Mouse (Mus musculus) intestine, embryonic 14.5 days (tissue): ENCODE data around the gene Naa60. TPM values are rescaled to one million over a fixed set of nuclear protein-coding genes. Genes with fewer than 3 reads are reported as not detected.
"Not testable (repeated sequence)": the region's sequence is repeated elsewhere in the genome, so short reads cannot be mapped to it uniquely, and the experiment has no call there.

Experiments used
- ATAC-seq: fragments of 200-750 bp; cut with Nextera tagmentation; replicated peaks from 2 replicates; pipeline ENCODE4 v1.8.0; 2017; ENCODE audit warnings: low read depth, moderate number of reproducible peaks, moderate TSS enrichment, moderate library complexity; ENCODE audit not compliant: low FRiP score, low TSS enrichment
- DNase-seq: peaks from one replicate; pipeline ENCODE4 v3.0.0-alpha.2; 2018; ENCODE audit warnings: low spot score
- H3K27ac ChIP-seq: fragments of 300-500 bp; sonication (generic); 2 replicates; pipeline ENCODE4 v1.5.1; 2014; ENCODE audit warnings: low read depth, mild to moderate bottlenecking, control low read depth
- H3K27me3 ChIP-seq: fragments of 300-500 bp; sonication (generic); replicated peaks from 2 replicates; pipeline ENCODE4 v1.6.1; 2014; ENCODE audit warnings: low read length, control low read depth; ENCODE audit not compliant: control insufficient read depth, insufficient read depth
- H3K36me3 ChIP-seq: fragments of 300-500 bp; sonication (generic); 2 replicates; pipeline ENCODE4 v1.6.1; 2014; ENCODE audit warnings: low read length, control low read depth; ENCODE audit not compliant: control insufficient read depth, insufficient read depth
- H3K4me1 ChIP-seq: fragments of 300-500 bp; sonication (generic); replicated peaks from 2 replicates; pipeline ENCODE4 v1.6.1; 2014; ENCODE audit warnings: low read length, control low read depth, mixed read lengths; ENCODE audit not compliant: control insufficient read depth, insufficient read depth
- H3K4me2 ChIP-seq: fragments of 300-500 bp; sonication (generic); 2 replicates; pipeline ENCODE4 v1.6.1; 2014; ENCODE audit warnings: low read length
- H3K4me3 ChIP-seq: fragments of 300-500 bp; sonication (generic); 2 replicates; pipeline ENCODE4 v1.5.1; 2014; ENCODE audit warnings: low read depth, low read length, control low read depth, mixed read lengths
- H3K9ac ChIP-seq: fragments of 300-500 bp; sonication (generic); 2 replicates; pipeline ENCODE4 v1.6.1; 2014; ENCODE audit warnings: mild to moderate bottlenecking, low read length
- H3K9me3 ChIP-seq: fragments of 300-500 bp; sonication (generic); 2 replicates; pipeline ENCODE4 v1.6.1; 2016; ENCODE audit warnings: low read length, control low read depth; ENCODE audit not compliant: control insufficient read depth
- WGBS: fragments of 180-500 bp; shearing (Covaris S2); extraction: QIAGEN DNeasy Blood & Tissue Kit; methylation state at CpG from one replicate; pipeline ENCODE4 v1.1.7; 2014; 5-methylcytosine and 5-hydroxymethylcytosine counted together
- polyA plus RNA-seq: library from polyadenylated mRNA; unstranded; fragments of >200 nt; fragmentation: Nextera tagmentation; extraction: Ambion mirVana; gene quantifications from 2 replicates; pipeline ENCODE4 v1.2.1, GENCODE M21; 2014

Naa60 gene
- polyA plus RNA-seq, 1 experiment from 2014 or later: 46.9 TPM

DNA sequence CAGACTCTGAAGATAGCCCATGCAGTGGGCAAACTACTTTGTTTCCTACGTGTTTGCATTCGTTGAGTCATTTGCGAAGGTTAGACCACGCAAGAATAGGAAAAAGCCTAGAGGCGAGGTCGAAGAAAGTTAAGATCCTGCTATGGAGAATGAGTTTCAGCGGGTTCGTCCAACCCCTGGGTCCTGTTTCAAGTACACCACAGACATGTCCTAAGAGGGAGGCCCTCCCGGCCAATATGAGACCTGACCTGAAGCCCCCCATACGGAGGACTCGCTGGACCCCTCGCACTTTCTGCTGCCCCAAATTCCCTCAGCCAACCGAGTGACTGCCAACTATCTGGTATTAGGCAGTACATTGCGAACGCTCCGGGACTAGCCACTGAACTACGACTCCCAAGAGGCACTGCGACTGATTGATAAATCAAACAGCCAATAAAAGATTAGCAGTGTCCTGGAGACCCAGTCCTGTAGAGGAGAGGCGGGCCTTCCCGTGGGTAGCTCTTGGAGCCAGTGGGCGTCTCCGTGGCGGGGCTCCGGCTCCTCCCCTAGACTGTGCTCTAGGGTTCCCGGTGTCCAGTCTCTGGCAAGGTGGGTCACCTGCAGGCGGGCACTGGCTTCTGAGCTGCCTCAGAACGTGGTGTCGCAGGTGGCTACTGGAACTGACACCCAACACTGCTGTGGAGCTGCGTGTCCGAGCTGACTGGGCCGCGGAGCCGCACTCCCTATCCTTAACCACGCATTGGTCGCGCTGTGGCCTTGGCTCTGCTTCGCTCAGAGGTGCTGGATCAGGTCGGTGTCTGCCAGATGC, 25.3 kb upstream of the Naa60 start, which contains the start of gene Zfp174:
Gene Zfp174, plus strand, starts transcription at position 558 of the 808 bp plus-strand sequence.
- 3% methylated on average over 38 of the region's 38 CpGs for WGBS
- H3K27ac ChIP-seq: no peak within 1 kb of the TSS
- ATAC-seq: peak; percentile 100

DNA sequence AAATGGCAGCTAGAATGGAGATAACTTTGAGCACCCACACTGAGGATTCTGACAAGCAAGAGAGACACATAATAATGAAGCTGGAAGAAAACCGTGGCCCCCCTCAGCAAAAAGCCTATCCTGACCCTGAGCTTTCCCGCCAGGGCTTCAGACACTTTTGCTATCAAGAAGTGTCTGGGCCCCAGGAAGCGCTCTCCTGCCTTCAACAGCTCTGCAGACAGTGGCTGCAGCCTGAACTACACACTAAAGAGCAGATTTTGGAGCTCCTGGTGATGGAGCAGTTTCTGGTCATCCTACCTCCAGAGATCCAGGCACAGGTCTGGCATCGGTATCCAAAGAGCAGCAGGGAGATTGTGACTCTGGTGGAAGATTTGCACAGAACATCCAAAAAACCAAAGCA, 24.3 kb upstream of the Naa60 start:
- no peak for ATAC-seq
- Histone ChIP-seq H3K4me3 (peak overlapping the region; percentile 56; the same call in 1 of the 2 replicates), H3K36me3 (no peaks in the 10 kb centered on the region), H3K27ac (no peak overlapping the region), H3K9ac (peak overlapping the region; percentile 54; the same call in 1 of the 2 replicates), H3K4me1 (peaks cover 5% of the 10 kb centered on the region; the same call in 1 of the 2 replicates), H3K27me3 (no peaks in the 10 kb centered on the region), H3K4me2 (peak overlapping the region; percentile 69), H3K9me3 (no peaks in the 10 kb centered on the region)
- DNase-seq: no peak
- 59% methylated on average over 4 of the region's 4 CpGs for WGBS

More for the DNA sequence above, 25.3 kb upstream of the Naa60 start, which contains the start of gene Zfp174:
- H3K4me2 ChIP-seq: peak within 1 kb of the TSS; percentile 69
- H3K4me1 ChIP-seq: peaks cover 5% of the 10 kb centered on the region; the same call in 1 of the 2 replicates
- no peaks in the 10 kb centered on the region for H3K36me3 ChIP-seq
- peak; percentile 94 for DNase-seq
- H3K4me3 ChIP-seq: peak within 1 kb of the TSS; percentile 56
- no peaks in the 10 kb centered on the region for H3K9me3 ChIP-seq
- H3K9ac ChIP-seq: peak within 1 kb of the TSS; percentile 54
- no peaks in the 10 kb centered on the region for H3K27me3 ChIP-seq

DNA sequence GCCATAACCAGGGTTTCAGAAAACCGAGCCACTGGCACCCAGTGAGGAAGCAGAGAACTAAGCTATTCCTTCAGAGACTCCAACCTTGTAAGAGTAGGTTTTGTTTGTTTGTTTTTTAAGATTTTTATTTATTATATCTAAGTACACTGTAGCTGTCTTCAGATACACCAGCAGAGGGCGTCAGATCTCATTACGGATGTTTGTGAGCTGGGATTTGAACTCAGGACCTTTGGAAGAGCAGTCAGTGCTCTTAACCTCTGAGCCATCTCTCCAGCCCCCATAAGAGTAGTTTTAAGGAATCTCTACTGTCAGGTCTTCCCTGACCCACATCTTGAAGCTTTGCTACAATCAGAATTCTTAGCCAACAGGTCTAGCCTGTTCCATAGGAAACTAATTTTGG, 23.8 kb upstream of the Naa60 start:
- no peak for ATAC-seq
- H3K36me3 ChIP-seq: no peaks in the 10 kb centered on the region
- no peaks in the 10 kb centered on the region for H3K27me3 ChIP-seq
- no peak overlapping the region for H3K4me3 ChIP-seq
- no peak overlapping the region for H3K4me2 ChIP-seq
- 78% methylated on average over 3 of the region's 3 CpGs for WGBS
- no peak for DNase-seq
- H3K4me1 ChIP-seq: peaks cover 5% of the 10 kb centered on the region; the same call in 1 of the 2 replicates
- H3K9ac ChIP-seq: no peak overlapping the region
- H3K9me3 ChIP-seq: no peaks in the 10 kb centered on the region
- no peak overlapping the region for H3K27ac ChIP-seq

DNA sequence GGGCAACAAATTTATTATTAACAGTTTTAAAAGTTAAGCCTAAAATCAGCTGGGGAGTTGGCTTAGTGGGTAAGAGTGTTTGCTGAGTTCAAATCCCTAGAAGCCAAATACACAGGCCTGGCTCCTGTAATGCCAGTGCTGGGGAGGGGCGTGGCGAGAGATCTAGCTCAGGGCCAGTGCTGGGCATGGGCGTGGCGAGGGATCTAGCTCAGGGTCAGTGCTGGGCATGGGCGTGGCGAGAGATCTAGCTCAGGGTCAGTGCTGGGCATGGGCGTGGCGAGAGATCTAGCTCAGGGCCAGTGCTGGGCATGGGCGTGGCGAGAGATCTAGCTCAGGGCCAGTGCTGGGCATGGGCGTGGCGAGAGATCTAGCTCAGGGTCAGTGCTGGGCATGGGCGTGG, 20.9 kb upstream of the Naa60 start:
- ATAC-seq, H3K9ac ChIP-seq, H3K4me2 ChIP-seq, H3K4me3 ChIP-seq, H3K9me3 ChIP-seq, DNase-seq, H3K4me1 ChIP-seq, H3K27me3 ChIP-seq, H3K36me3 ChIP-seq, H3K27ac ChIP-seq: not testable (repeated sequence)
- WGBS: 91% methylated on average over 13 of the region's 13 CpGs

DNA sequence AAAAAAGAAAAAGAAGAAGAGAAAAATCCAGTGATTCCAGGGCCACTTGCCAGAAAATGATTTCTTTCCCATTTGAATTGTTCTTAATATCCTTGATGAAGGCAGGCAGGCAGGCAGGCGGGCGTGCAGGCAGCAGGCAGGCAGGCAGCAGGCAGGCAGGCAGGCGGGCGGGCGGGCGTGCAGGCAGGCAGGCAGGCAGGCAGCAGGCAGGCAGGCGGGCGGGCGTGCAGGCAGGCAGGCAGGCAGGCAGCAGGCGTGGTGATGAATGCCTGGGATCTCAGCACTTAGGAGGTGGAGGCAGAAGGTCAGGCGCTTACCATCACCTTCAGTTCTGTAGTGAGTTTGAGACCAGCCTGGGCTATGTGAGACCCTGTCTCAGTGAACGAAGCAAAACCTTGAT, 19.6 kb upstream of the Naa60 start:
- Histone ChIP-seq H3K9ac (no peak overlapping the region), H3K4me3 (no peak overlapping the region), H3K4me2 (no peak overlapping the region), H3K36me3 (no peaks in the 10 kb centered on the region; the same call in 1 of the 2 replicates), H3K27ac (no peak overlapping the region), H3K4me1 (0 out of 2 replicates have a peak, but pooled peaks cover 5% of the 10 kb centered on the region), H3K9me3 (no peaks in the 10 kb centered on the region), H3K27me3 (no peaks in the 10 kb centered on the region)
- ATAC-seq (no peak), DNase-seq (no peak)
- WGBS: 37% methylated on average over 12 of the region's 12 CpGs

GRCm38 (mm10) chr16:3854437-3855182, 17.6 kb upstream of the Naa60 start:
- DNase-seq (no peak), ATAC-seq (no peak)
- H3K27me3 ChIP-seq: no peaks in the 10 kb centered on the region
- no peak overlapping the region for H3K4me2 ChIP-seq
- no peaks in the 10 kb centered on the region for H3K9me3 ChIP-seq
- H3K4me1 ChIP-seq: no peaks in the 10 kb centered on the region
- H3K27ac ChIP-seq: no peak overlapping the region
- no peaks in the 10 kb centered on the region; the same call in 1 of the 2 replicates for H3K36me3 ChIP-seq
- H3K9ac ChIP-seq: no peak overlapping the region
- 70% methylated on average over 11 of the region's 11 CpGs for WGBS
- no peak overlapping the region for H3K4me3 ChIP-seq

- Histone ChIP-seq H3K9me3 (no peaks in the 10 kb centered on the region), H3K4me1 (no peaks in the 10 kb centered on the region), H3K4me3 (no peak overlapping the region), H3K36me3 (peaks cover 3% of the 10 kb centered on the region; the same call in 1 of the 2 replicates), H3K4me2 (no peak overlapping the region), H3K9ac (no peak overlapping the region), H3K27ac (no peak overlapping the region), H3K27me3 (no peaks in the 10 kb centered on the region)
- DNase-seq (no peak), ATAC-seq (no peak)
- WGBS: 68% methylated on average over 1 of the region's 1 CpGs
Measured at GRCm38 (mm10) chr16:3855776-3856175, 16.4 kb upstream of the Naa60 start.

- DNase-seq (no peak), ATAC-seq (no peak)
- Histone ChIP-seq H3K4me3 (no peak overlapping the region), H3K27me3 (no peaks in the 10 kb centered on the region), H3K27ac (no peak overlapping the region), H3K9ac (no peak overlapping the region), H3K36me3 (peaks cover 17% of the 10 kb centered on the region; the same call in 1 of the 2 replicates), H3K4me2 (no peak overlapping the region), H3K9me3 (no peaks in the 10 kb centered on the region), H3K4me1 (no peaks in the 10 kb centered on the region)
- WGBS: 94% methylated on average over 4 of the region's 4 CpGs
Measured at GRCm38 (mm10) chr16:3859254-3859653, 12.9 kb upstream of the Naa60 start.
